Mouse (Mus musculus): ENCODE measurements around the gene Gpr62.

GRCm38 (mm10) chr9:106514273-106514672 lies 48.5 kb upstream of the Gpr62 start, which contains the start of gene Iqcf5:
- TF ChIP-seq POLR2A (IDR thresholded peaks at IDR 0.05; ENCODE audit: control insufficient read depth, low read depth, low read length) = peak; percentile 36; the same call in 1 of the 2 replicates
- no peak for TF ChIP-seq CTCF (IDR thresholded peaks at IDR 0.05; ENCODE audit: control insufficient read depth, insufficient read depth, insufficient replicate concordance, low read depth, low read length)
